Mouse (Mus musculus) CH12.LX (cell line): ENCODE data around the gene Aste1. TPM values are rescaled to one million over a fixed set of nuclear protein-coding genes. Genes with fewer than 3 reads are reported as not detected.

Source experiments
- DNase-seq: peaks from one replicate; pipeline ENCODE4 v3.0.0-alpha.2; 2013; ENCODE audit errors: extremely low read depth
- H3K27ac ChIP-seq: 2 replicates; pipeline ENCODE4 v1.5.1; 2012; ENCODE audit warnings: low read depth, mild to moderate bottlenecking, control low read depth, moderate library complexity; ENCODE audit not compliant: insufficient read depth
- H3K27me3 ChIP-seq: replicated peaks from 2 replicates; pipeline ENCODE3; 2012; ENCODE audit warnings: inconsistent platforms
- H3K36me3 ChIP-seq, 2 experiments: replicated peaks in 1 of 2; 2 replicates each; pipeline versions ENCODE3 to v1.6.1; 2012; ENCODE audit warnings: inconsistent platforms in 1 of 2, low read length in 1 of 2, mild to moderate bottlenecking in 1 of 2, mixed read lengths in 1 of 2, moderate library complexity in 1 of 2; ENCODE audit not compliant: control insufficient read depth in 1 of 2, insufficient read depth in 1 of 2
- H3K4me1 ChIP-seq, 2 experiments: 2 replicates each; pipeline ENCODE4 v1.6.1; 2012; ENCODE audit warnings: inconsistent platforms in 1 of 2, moderate library complexity in 1 of 2; ENCODE audit not compliant: insufficient read depth in 2 of 2, control insufficient read depth in 1 of 2
- H3K4me2 ChIP-seq: 2 replicates; pipeline ENCODE4 v1.6.1; 2012; ENCODE audit warnings: low read depth, mild to moderate bottlenecking, control low read depth; ENCODE audit not compliant: poor library complexity, insufficient read depth, severe bottlenecking
- H3K4me3 ChIP-seq, 3 experiments: fragments of 150-350 bp in 1 of 3; sonication (generic) in 1 of 3; replicated peaks in 1 of 3; 2 replicates each; pipeline versions ENCODE3 to v1.5.1; 2011 to 2012; ENCODE audit warnings: low read depth in 2 of 3, low read length in 2 of 3, mild to moderate bottlenecking in 2 of 3, moderate library complexity in 2 of 3, control low read depth in 1 of 3, improper control_type of control experiment in 1 of 3, inconsistent platforms in 1 of 3, mixed read lengths in 1 of 3; ENCODE audit not compliant: poor library complexity in 1 of 3
- H3K79me2 ChIP-seq: replicated peaks from 2 replicates; pipeline ENCODE4 v1.6.1; 2012; ENCODE audit warnings: mild to moderate bottlenecking, moderate library complexity; ENCODE audit not compliant: control insufficient read depth, poor library complexity, insufficient read depth, severe bottlenecking; ENCODE audit errors: extremely low read depth
- H3K9ac ChIP-seq: 2 replicates; pipeline ENCODE4 v1.6.1; 2012; ENCODE audit warnings: low read depth, mild to moderate bottlenecking, control low read depth, moderate library complexity; ENCODE audit not compliant: insufficient read depth
- H3K9me3 ChIP-seq: replicated peaks from 2 replicates; pipeline ENCODE3; 2012; ENCODE audit warnings: low read length, inconsistent platforms, mixed read lengths
- BHLHE40 ChIP-seq: IDR thresholded peaks from 2 replicates; pipeline ENCODE4 v1.6.1; 2011; ENCODE audit warnings: mild to moderate bottlenecking, low read depth, low read length, improper control_type of control experiment
- CTCF ChIP-seq, 2 experiments: IDR thresholded peaks in 1 of 2; conservative IDR thresholded peaks in 1 of 2; 2 replicates each; pipeline ENCODE4 v1.5.1; 2011 to 2012; ENCODE audit warnings: low read depth in 2 of 2, low read length in 2 of 2, improper control_type of control experiment in 1 of 2, inconsistent platforms in 1 of 2, mild to moderate bottlenecking in 1 of 2, moderate library complexity in 1 of 2
- ELF1 ChIP-seq: IDR thresholded peaks from 2 replicates; pipeline ENCODE4 v1.6.1; 2014; ENCODE audit warnings: low read depth, mild to moderate bottlenecking, inconsistent platforms, low read length, improper control_type of control experiment
- EP300 ChIP-seq: IDR thresholded peaks from 2 replicates; pipeline ENCODE4 v1.6.1; 2011; ENCODE audit warnings: low read length, improper control_type of control experiment
- ETS1 ChIP-seq: conservative IDR thresholded peaks from 2 replicates; pipeline ENCODE4 v1.6.1; 2012; ENCODE audit warnings: low read depth, mild to moderate bottlenecking, inconsistent platforms, low read length, improper control_type of control experiment, moderate library complexity
- GABPA ChIP-seq: IDR thresholded peaks from 2 replicates; pipeline ENCODE4 v1.6.1; 2012; ENCODE audit warnings: low read depth, low read length, improper control_type of control experiment, inconsistent platforms; ENCODE audit not compliant: insufficient replicate concordance
- HCFC1 ChIP-seq: IDR thresholded peaks from 2 replicates; pipeline ENCODE4 v1.6.1; 2012; ENCODE audit warnings: low read depth, mild to moderate bottlenecking, inconsistent platforms, low read length, improper control_type of control experiment
- MAFK ChIP-seq: IDR thresholded peaks from 2 replicates; pipeline ENCODE4 v1.6.1; 2011; ENCODE audit warnings: low read length, improper control_type of control experiment; ENCODE audit not compliant: insufficient replicate concordance
- MAX ChIP-seq: IDR thresholded peaks from 2 replicates; pipeline ENCODE4 v1.6.1; 2011; ENCODE audit warnings: low read length, improper control_type of control experiment
- MXI1 ChIP-seq: IDR thresholded peaks from 2 replicates; pipeline ENCODE4 v1.6.1; 2011; ENCODE audit warnings: mild to moderate bottlenecking, low read depth, low read length, improper control_type of control experiment
- MYC ChIP-seq: IDR thresholded peaks from 2 replicates; pipeline ENCODE4 v1.6.1; 2011; ENCODE audit warnings: low read depth, mild to moderate bottlenecking, improper control_type of control experiment, low read length
- NELFE ChIP-seq: IDR thresholded peaks from 2 replicates; pipeline ENCODE4 v1.6.1; 2011; ENCODE audit warnings: low read depth, low read length, improper control_type of control experiment
- NRF1 ChIP-seq: IDR thresholded peaks from 2 replicates; pipeline ENCODE4 v1.6.1; 2014; ENCODE audit warnings: low read depth, mild to moderate bottlenecking, inconsistent platforms, low read length, improper control_type of control experiment, moderate library complexity
- PAX5 ChIP-seq: IDR thresholded peaks from 2 replicates; pipeline ENCODE4 v1.6.1; 2012; ENCODE audit warnings: low read length, inconsistent platforms, mixed read lengths
- POLR2A ChIP-seq: IDR thresholded peaks from 2 replicates; pipeline ENCODE4 v1.6.1; 2011; ENCODE audit warnings: low read depth, mild to moderate bottlenecking, improper control_type of control experiment, low read length
- POLR2AphosphoS2 ChIP-seq: IDR thresholded peaks from 2 replicates; pipeline ENCODE4 v1.6.1; 2011; ENCODE audit warnings: low read depth, low read length, improper control_type of control experiment
- SIN3A ChIP-seq: IDR thresholded peaks from 2 replicates; pipeline ENCODE4 v1.6.1; 2012; ENCODE audit warnings: low read length, improper control_type of control experiment, inconsistent platforms
- TBP ChIP-seq: conservative IDR thresholded peaks from 2 replicates; pipeline ENCODE4 v1.6.1; 2011; ENCODE audit warnings: low read depth, low read length, improper control_type of control experiment
- UBTF ChIP-seq: IDR thresholded peaks from 2 replicates; pipeline ENCODE4 v1.6.1; 2012; ENCODE audit warnings: low read depth, mild to moderate bottlenecking, inconsistent platforms, low read length, improper control_type of control experiment, moderate library complexity
- USF1 ChIP-seq: IDR thresholded peaks from 2 replicates; pipeline ENCODE4 v1.6.1; 2014; ENCODE audit warnings: low read depth, mild to moderate bottlenecking, inconsistent platforms, low read length, improper control_type of control experiment
- USF2 ChIP-seq: conservative IDR thresholded peaks from 2 replicates; pipeline ENCODE4 v1.6.1; 2011; ENCODE audit warnings: low read depth, low read length, improper control_type of control experiment
- ZC3H11A ChIP-seq: IDR thresholded peaks from 2 replicates; pipeline ENCODE4 v1.6.1; 2012; ENCODE audit warnings: low read depth, mild to moderate bottlenecking, inconsistent platforms, low read length, improper control_type of control experiment
- ZKSCAN1 ChIP-seq: IDR thresholded peaks from 2 replicates; pipeline ENCODE4 v1.6.1; 2012; ENCODE audit warnings: low read depth, inconsistent platforms, low read length, improper control_type of control experiment, borderline replicate concordance
- ZMIZ1 ChIP-seq: IDR thresholded peaks from 2 replicates; pipeline ENCODE4 v1.6.1; 2012; ENCODE audit warnings: low read depth, mild to moderate bottlenecking, inconsistent platforms, low read length, improper control_type of control experiment
- dilution Hi-C: fragments of 300-500 bp; cut with MboI; formaldehyde crosslinking; loops from 2 replicates; pipeline ENCODE4 v1.14.3; 2020; ENCODE audit warnings: low sequenced_read_pairs; ENCODE audit not compliant: extremely low pct_unique_long_range_greater_than_20kb, extremely low pct_ligation_motif_present
- in situ Hi-C: fragments of 300-500 bp; cut with MboI; formaldehyde crosslinking; loops from 3 replicates; pipeline ENCODE4 v1.14.3; 2019; ENCODE audit warnings: low sequenced_read_pairs, low pct_ligation_motif_present, low pct_unique_long_range_greater_than_20kb, mixed read lengths
- polyA plus RNA-seq: library from polyadenylated mRNA; unstranded; fragments of >175 nt; gene quantifications from 2 replicates; pipeline ENCODE4 v1.2.1, GENCODE M21; 2012; ENCODE audit warnings: low read depth; ENCODE audit not compliant: insufficient read length
- total RNA-seq, 2 experiments: library from RNA; depleted of rRNA; stranded (reverse); fragments of 300-350 nt in 1 of 2; fragments of >200 nt in 1 of 2; gene quantifications; 2 replicates each; pipeline ENCODE4 v1.2.3; 2012 to 2014

Gene Aste1
- total RNA-seq (2012; rRNA removed) (8.9 and 10.2 TPM in 2 replicates), total RNA-seq (2014; rRNA removed) (13.4 and 13.8 TPM in 2 replicates), polyA plus RNA-seq (12.4 and 13.9 TPM in 2 replicates)

DNA sequence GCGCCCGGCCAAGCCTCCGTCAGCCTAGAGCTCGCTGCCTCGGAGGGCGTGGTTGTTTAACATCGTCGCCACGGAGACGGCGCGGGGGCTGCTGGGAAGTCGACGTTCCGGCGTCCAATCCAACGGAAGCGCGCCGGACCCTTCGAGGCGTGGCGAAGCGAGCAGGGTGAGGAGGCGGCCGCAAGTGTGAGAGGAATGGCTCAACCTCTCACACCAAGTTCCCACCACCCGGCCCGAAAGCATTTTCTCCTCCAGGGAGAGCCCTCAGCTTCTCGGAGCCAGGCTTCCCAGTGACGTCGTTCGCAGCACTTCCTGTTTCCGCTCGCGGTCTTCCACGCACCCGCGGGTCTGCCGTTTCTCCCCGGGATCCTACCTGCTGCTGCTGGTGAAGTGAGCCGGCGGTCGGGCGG lies at the start of gene Aste1, which contains the start of gene Nek11:
Gene Aste1, plus strand, starts transcription at position 175 of the 410 bp plus-strand sequence.
Gene Nek11, minus strand, starts transcription at position 307 of the 410 bp plus-strand sequence.
- in situ Hi-C loops (loop anchor here (10.0 to 25.0 kb wide), 3 partner anchors 258 to 820 kb away; partner anchors contain the start of genes 1700080E11Rik, Mrpl3 and Nudt16), dilution Hi-C loops (no loop called here)
- Histone ChIP-seq H3K27me3 (peaks cover 3% of the 10 kb centered on the region), H3K4me2 (peak within 1 kb of the TSS; percentile 93), H3K27ac (peak within 1 kb of the TSS; percentile 55), H3K4me1 (peaks cover 10 to 50% of the 10 kb centered on the region in 2 experiments), H3K9me3 (no peaks in the 10 kb centered on the region), H3K4me3 (peak within 1 kb of the TSS; percentile 82 to 87 (median 85)), H3K9ac (peak within 1 kb of the TSS; percentile 51), H3K79me2 (peaks cover 34% of the 10 kb centered on the region), H3K36me3 (peaks cover 20 to 36% of the 10 kb centered on the region in 2 experiments)
- DNase-seq = peak; percentile 94
- TF ChIP-seq NELFE (peak; percentile 79), MXI1 (peak; percentile 97), ETS1 (peak; percentile 47), POLR2AphosphoS2 (no peak), POLR2A (peak; percentile 82), MYC (peak; percentile 62; the same call in 1 of the 2 replicates), SIN3A (peak; percentile 91), MAX (peak; percentile 60; the same call in 1 of the 2 replicates), MAFK (no peak), HCFC1 (peak; percentile 66), BHLHE40 (peak; percentile 24; the same call in 1 of the 2 replicates), ELF1 (peak; percentile 88), CTCF (conservative IDR thresholded peaks at IDR 0.05 in 1 of 2, IDR thresholded peaks at IDR 0.05 in 1 of 2; ENCODE audit: low read depth in 2 of 2, low read length in 2 of 2) (no peak)

DNA sequence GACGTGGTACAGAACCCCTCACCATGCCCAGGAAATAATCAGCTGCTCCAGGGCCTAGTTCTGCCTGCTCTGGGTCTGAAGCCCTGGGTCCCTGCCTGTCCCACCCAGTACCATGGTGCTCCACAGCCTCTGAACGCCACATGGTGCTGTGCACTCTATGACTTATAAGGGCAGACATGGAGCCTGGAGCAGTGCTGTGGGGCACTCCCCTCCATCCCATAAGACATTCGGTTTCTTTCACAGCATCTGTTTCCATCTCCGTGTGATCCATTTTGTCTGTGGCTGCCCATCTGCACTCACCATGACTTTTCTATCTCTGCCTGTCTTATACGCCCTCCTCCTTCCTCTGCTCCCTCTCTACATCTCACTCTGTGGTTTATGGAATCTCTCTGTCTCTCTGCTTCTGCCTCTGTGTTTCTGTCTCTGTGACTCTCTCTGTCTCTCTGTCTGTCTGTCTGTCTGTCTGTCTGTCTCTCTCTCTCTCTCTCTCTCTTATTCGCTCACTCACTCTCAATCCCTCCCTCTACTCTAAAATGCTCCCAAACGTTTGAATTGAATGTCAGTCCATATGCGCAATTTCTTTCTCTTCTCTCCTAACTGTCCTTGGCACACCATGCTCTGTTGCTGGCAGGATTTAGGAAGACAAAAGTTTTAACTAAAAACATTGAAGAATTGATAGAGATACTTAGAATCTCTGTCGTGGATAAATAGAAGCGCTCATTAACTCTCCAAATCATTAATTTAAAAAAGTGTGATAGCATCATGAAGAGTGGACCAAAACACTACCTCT lies 46.8 kb upstream of the Aste1 start:
- DNase-seq = no peak
- Histone ChIP-seq H3K9me3 (peaks cover 5% of the 10 kb centered on the region), H3K36me3 (no peaks in the 10 kb centered on the region), H3K9ac (no peak overlapping the region), H3K4me3 (no peak overlapping the region), H3K27ac (no peak overlapping the region), H3K27me3 (no peaks in the 10 kb centered on the region), H3K79me2 (no peaks in the 10 kb centered on the region)
- TF ChIP-seq GABPA (no peak), MAX (no peak), NELFE (no peak), ZMIZ1 (no peak), ZKSCAN1 (no peak), TBP (no peak), PAX5 (no peak), NRF1 (no peak), BHLHE40 (no peak), MXI1 (no peak), EP300 (no peak), ZC3H11A (no peak), HCFC1 (no peak), USF1 (no peak), MYC (no peak), USF2 (no peak), UBTF (no peak)
- TF ChIP-seq, all 38 proteins: peak for 0
- dilution Hi-C loops = no loop called here
- in situ Hi-C loops = no loop called here
- no peaks in the 10 kb centered on the region for H3K4me1 ChIP-seq
- H3K4me2 ChIP-seq = no peak overlapping the region
